Mouse (Mus musculus) heart, adult 8-10 months (tissue): Measurements from ENCODE around the gene Aldh3a2. TPM values are rescaled to one million over a fixed set of nuclear protein-coding genes. Genes with fewer than 3 reads are reported as not detected.
"Not testable (repeated sequence)": the region's sequence is repeated elsewhere in the genome, so short reads cannot be mapped to it uniquely, and the experiment has no call there.

ENCODE experiments used
- DNase-seq: peaks from one replicate; pipeline ENCODE4 v3.0.0; 2022; ENCODE audit warnings: low spot score
- total RNA-seq, 4 experiments: library from RNA; stranded (reverse); gene quantifications; 2 replicates each; pipeline ENCODE4 v1.2.4; 2022

Aldh3a2 gene
- total RNA-seq, 4 experiments from 2014 or later: 32.4 to 40.9 (median 34.3) TPM

GRCm38 (mm10) chr11:61174291-61174820 lies 92.9 kb downstream of the Aldh3a2 start:
- no peak for DNase-seq

GRCm38 (mm10) chr11:61173477-61173876 lies 93.8 kb downstream of the Aldh3a2 start:
- not testable (repeated sequence) for DNase-seq

Other genes starting within 250 kb of the Aldh3a2 start
- 10 to 100 TPM; 23.1 to 32.7 (median 25.0) TPM for gene Kcnj12, start 244.9 kb downstream of the Aldh3a2 start, total RNA-seq
- under 1 TPM; 0.56 to 0.75 (median 0.70) TPM for gene Tnfrsf13b, start 140.7 kb downstream of the Aldh3a2 start, total RNA-seq
- gene Usp22, start 92.4 kb downstream of the Aldh3a2 start, total RNA-seq: 10 to 100 TPM; 29.3 to 38.2 (median 30.3) TPM
- 1 to 10 TPM; 1.2 to 1.8 (median 1.5) TPM for gene Aldh3a1, start 59.9 kb downstream of the Aldh3a2 start, total RNA-seq
- under 1 TPM in 3 of 4 experiments, not detected in 1; 0.09 to 0.14 (median 0.13) TPM for gene Slc47a2, start 75.4 kb upstream of the Aldh3a2 start, total RNA-seq
- 10 to 100 TPM; 24.9 to 31.1 (median 29.5) TPM for gene Slc47a1, start 110.9 kb upstream of the Aldh3a2 start, total RNA-seq
- gene Rnf112, start 186.7 kb upstream of the Aldh3a2 start, total RNA-seq: under 1 TPM in 3 of 4 experiments, not detected in 1; 0.12 to 0.14 (median 0.14) TPM
- gene Mfap4, start 218.0 kb upstream of the Aldh3a2 start, total RNA-seq: 10 to 100 TPM in 2 of 4 experiments, 1 to 10 TPM in 2; 7.9 to 11.9 (median 9.9) TPM
- 1 to 10 TPM; 4.3 to 5.1 (median 4.7) TPM for gene Mapk7, start 226.9 kb upstream of the Aldh3a2 start, total RNA-seq
- 10 to 100 TPM in 1 of 4 experiments, 1 to 10 TPM in 3; 7.9 to 11.2 (median 8.3) TPM for gene B9d1, start 237.7 kb upstream of the Aldh3a2 start, total RNA-seq